Mouse (Mus musculus): ENCODE data around the gene Olfr826.

GRCm38 (mm10) chr10:130134811-130135210 lies 49.2 kb downstream of the Olfr826 start:
- TF ChIP-seq POLR2A (IDR thresholded peaks at IDR 0.05; ENCODE audit: control insufficient read depth, extremely low read depth, insufficient read depth, low read length, poor library complexity) (no peak), CTCF (IDR thresholded peaks at IDR 0.05; ENCODE audit: borderline replicate concordance, control insufficient read depth, extremely low read depth, insufficient read depth, low read length, poor library complexity) (no peak)
